Mouse (Mus musculus): ENCODE results near the gene Tbxa2r. TPM values are rescaled to one million over a fixed set of nuclear protein-coding genes. Genes with fewer than 3 reads are reported as not detected.

Tbxa2r gene
- total RNA-seq, 2 experiments from 2014 or later = 7.7 to 8.5 TPM

DNA sequence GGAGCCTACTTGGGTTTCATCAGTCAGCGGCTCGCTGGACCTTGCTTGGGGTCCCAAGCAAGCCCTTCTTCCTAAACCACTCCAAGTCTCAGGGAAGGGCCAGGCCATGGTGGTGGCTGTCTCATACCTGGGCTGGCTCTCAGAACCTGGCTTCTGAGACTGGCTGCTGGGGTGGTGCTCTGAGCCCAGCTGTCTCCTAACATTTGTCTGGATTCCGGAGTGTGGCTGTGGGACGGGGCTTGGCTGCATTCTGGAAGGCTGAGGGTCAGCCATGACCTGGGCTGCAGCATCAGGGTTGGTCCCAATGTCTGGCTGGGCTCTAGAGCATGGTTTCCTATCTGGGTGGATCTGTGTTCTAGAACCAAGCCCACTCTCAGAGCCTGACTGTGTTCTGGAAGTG, 8.0 kb downstream of the Tbxa2r start:
- intact Hi-C loops (cut with DNase I) = no loop called here
- DNase-seq = no peak

DNA sequence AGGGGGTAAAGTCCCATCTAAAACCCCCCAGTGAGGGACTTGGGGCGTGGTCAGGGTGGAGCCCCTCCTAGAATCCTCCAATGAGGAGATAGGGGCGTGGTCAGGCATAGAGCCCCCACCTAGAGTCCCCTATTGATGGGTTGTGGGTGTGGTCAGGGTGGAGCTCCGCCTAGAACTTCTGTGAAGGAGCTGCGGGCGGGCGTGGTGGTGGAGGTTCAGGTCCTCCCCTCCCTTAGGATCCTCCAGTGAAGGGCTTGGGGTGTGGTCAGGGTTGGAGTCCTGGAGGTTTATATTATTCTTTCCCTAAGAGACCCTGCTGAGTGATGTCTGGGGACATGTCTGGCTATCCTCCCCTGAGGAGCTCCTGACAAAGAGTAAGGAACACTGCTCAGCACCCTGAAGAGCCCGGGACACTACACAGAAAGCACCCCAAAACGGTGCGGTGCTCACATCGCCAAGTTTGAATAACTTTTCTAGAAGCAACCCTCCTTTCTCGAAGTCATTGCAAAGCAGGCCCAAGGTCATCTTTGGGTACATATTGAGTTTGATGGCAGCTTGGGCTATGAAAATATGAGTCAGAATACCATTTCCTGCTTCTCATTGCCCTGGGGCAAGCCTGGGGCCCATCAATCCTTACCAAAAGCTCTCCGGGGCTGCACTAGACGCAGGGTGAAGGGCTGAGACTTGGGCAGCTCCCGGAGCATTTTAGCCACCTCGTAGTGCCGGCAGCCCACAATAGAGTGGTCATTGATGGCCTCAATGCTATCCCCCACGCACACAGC, 12.2 kb downstream of the Tbxa2r start:
- no peak for DNase-seq
- intact Hi-C loops (cut with DNase I) = loop anchor here (2.0 kb wide), 1 partner anchor 14 kb away; no protein-coding TSS in a partner anchor

DNA sequence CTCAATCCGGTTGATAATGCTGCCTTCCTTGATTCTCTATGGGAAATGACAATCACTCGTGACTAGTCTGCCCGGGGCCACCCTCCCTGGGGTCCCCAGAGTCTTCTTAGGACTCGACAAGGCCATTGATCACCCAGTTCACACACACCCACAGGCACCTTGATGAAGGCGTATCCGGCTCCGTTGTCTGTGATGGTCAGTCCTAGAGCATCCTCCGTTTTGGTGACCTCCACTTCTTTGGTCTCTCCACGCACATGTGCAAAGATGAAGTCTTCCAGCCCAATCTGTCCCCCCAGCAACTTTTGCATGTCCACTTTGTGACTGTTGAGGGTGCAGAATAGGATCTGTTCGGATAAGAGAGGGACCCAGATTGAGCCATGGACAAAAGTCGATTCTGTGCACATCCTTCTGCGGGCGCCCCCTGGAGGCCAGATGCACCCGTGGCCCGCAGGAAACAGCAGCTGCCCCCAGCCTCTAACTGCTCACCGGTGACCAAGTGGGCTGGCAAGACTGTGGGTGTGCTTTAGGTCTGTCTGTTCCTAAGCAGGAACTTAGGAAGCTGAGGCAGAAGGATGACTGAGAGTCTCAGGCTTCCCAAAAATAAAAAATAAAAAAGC, 12.9 kb downstream of the Tbxa2r start:
- peak; percentile 73 to 89 for DNase-seq
- intact Hi-C loops (cut with DNase I) = loop anchor here (2.0 kb wide), 1 partner anchor 15 kb away; no protein-coding TSS in a partner anchor

DNA sequence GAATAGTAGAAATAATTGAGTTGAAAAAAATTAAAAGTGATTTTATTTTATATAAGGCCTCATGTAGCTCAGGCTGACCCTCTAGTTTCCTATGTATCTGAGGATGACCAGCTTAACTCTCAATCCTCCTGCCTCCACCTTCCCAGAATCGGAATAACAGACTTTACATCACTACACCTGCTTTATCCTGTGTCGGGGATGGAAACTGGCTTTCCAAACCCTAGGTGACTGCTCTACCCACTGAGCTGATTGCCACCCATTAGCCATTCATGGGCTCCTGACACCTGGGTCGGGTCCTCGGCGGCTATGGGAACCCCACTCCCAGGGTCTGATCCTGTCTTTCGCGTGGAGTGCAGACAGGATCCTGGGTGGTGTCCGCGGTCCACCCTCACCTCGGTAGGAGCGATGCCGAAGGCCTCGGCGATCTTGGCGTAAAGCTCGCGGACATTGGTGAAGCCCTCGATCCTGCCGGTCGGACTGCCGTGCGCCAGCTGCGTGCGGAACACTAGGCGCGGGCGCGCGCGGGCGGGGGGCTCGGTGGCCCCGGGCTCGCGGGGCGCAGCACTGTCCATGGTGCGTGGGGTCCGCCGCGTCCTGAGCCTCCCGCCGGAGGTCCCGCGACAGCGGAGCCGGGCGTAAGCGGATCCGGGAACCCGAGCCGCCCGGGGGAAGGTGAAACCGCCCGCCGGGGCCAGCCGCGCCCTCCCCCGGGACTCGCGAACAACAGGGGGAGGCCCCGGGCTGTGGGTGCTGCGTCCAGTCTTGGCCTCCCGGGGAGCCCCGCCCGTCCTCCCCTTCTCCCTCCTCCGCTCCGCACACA, 14.4 kb downstream of the Tbxa2r start, which contains the start of gene Gipc3:
Gipc3 (minus strand) TSS at position 581 of the 820 bp plus-strand sequence.
- no peak for DNase-seq

DNA sequence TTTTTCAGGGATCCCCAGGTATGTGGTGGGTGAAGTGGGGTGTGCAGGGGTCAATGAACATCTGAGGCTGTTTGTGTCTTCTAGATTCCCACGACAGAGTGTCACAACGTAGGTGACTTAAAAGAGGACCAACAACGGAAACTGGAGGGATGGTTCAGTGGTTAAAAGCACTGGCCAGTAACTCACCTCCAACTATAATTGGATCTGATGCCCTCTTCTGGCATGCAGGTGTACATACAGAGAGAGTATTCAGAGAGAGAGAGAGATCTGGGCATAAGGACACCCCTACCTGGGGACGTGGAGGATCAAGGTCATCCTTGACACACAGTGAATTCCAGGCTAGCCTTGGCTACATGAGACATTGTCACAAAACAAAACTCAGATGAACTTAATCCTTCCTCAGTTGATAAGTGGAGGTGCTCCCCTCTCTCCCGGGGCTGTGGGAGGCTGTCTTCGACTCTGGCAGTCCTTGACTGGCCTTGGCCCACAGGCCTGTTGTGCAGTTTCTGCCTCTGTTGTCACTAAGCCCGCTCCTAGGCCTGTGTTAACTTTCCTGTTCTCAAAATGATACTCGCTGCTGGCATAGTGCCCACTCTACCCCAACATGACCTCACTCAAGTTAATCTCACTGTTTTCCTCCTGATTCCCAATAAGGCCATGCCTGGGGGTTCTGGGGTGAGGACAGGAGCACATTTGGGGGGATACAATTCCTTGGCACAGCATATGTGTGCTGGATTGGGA, 16.1 kb downstream of the Tbxa2r start:
- DNase-seq = peak in 1 of 2 experiments; percentile 67
- intact Hi-C loops (cut with DNase I) = loop anchor here (2.0 kb wide), 1 partner anchor 56 kb away; no protein-coding TSS in a partner anchor

More for the DNA sequence above, 14.4 kb downstream of the Tbxa2r start, which contains the start of gene Gipc3:
- intact Hi-C loops (cut with DNase I) = no loop called here

DNA sequence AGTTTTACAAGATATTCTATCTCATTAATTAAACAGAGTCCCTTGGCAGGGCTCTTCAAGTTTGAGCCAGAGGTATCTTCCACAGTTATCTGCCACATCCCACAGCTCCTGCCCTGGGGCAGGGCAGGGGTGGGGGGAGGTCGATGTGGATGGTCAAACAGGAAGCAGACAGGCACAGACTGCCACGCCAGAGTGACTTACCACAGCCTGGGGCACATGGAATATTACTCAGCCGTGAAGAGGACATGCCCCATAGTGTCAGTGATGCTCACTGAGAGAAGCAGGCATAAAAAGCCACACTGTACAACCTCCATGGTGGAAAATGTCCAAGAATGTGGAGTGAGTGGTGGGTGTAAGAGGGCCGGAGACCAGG, 16.6 kb downstream of the Tbxa2r start:
- no peak for DNase-seq
- intact Hi-C loops (cut with DNase I) = loop anchor here (2.0 kb wide), 1 partner anchor 56 kb away; no protein-coding TSS in a partner anchor

DNA sequence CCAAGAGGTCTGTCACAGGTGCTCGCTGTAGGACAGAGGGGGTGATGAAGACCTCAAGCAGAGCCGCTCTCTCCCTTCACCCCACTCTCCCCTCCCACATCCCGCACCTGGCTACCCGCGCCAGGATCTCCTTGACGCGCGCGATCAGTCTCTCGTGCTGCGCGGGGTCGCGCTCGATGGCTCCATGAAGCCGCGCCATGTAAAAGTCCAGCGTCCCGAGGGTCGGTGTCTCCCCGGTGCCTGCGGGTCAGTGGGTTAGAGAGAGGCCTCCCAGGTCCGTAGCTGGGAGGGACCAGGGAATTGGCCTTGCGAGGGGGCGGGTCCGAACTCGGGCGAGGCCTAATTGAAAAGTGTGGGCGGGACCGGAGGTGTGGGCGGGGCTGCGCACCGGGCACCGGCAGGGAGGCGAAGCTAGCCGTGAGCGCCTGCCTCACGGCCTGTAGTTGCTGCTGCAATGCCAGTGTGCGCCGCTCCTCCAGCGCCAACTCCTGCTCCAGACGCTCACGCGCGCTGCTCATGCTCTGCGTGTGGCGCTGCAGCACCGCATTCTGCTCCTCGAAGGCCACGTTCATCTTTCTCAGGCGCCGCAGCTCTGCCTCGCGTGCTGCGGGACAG, 18.0 kb downstream of the Tbxa2r start:
- intact Hi-C loops (cut with DNase I) = no loop called here
- DNase-seq = no peak

DNA sequence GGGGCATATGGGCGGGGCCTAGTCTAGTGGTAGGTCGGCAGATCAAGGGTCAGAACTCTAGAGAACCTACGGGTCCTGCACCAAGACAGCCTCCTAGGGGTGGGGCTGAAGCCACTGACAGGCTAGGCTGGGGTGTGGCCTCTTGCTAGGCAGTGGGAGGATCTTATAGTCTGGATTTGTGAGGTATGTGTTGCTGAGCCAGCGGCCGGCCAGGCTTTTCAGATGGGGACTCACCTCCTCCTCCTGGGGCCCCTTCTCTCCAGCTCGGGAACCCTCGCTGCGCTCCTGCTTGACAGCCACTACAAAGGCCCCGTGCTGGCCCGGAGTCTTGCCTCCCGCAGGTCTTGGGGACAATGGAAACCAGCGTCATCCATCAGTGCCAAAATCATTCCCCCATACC, 20.6 kb downstream of the Tbxa2r start:
- intact Hi-C loops (cut with DNase I) = no loop called here
- peak; percentile 54 to 61 for DNase-seq

DNA sequence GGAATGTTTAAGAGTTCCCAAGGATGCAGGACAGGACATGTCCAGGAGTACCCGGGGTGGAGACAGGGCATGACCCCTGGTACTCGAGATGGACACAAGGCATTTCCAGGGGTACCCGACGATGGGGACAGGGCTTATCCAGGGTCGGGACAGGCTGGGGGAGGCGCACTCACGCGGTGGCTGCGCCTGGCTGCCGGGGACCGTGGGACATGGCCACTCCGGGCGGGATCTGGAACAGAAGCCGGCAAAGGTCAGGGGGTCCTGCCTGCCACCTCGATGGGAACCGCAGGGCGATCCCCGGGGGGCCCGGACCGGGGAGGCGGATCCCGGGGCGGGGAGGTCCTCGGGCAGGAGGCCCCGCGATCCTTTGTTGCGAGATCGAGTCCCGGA, 21.4 kb downstream of the Tbxa2r start:
- intact Hi-C loops (cut with DNase I) = no loop called here
- DNase-seq = no peak

DNA sequence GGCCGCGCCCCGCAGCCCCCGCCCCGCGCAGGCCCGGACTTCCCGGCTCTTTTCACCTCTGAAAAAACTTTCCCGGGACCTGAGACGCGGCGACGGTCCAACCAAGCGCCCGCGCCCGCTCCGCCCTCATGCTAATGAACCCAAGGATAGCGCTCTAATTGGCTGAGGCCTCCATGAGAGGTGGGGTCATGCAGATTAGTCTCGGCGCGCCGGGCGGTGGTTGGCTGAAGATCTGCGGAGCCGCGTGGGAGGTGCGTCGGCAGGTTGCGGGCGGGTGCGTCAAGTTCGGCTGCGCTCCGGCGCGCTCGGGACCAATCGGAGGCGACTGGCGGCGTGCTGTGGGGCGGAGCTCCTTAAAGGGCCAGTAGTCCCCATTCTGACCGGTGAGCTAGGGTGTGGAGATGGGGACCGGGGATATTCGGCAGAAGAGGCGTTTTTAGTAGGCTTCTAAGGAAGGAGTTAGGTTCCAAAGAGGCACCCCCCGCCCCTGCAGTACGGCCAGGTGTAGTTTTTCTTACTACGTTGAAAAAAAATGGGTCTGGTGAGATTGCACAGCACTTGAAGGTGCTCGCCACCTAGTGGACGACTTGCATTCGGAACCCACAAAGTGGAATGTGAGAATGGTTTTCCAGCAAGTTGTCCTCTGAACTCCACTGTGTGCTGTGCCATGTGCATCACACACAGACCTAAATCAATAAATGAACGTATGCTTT, 22.0 kb downstream of the Tbxa2r start, which contains the start of gene Hmg20b:
Hmg20b (minus strand) TSS at position 130 of the 713 bp plus-strand sequence.
- peak; percentile 99 to 100 for DNase-seq
- intact Hi-C loops (cut with DNase I) = no loop called here

DNA sequence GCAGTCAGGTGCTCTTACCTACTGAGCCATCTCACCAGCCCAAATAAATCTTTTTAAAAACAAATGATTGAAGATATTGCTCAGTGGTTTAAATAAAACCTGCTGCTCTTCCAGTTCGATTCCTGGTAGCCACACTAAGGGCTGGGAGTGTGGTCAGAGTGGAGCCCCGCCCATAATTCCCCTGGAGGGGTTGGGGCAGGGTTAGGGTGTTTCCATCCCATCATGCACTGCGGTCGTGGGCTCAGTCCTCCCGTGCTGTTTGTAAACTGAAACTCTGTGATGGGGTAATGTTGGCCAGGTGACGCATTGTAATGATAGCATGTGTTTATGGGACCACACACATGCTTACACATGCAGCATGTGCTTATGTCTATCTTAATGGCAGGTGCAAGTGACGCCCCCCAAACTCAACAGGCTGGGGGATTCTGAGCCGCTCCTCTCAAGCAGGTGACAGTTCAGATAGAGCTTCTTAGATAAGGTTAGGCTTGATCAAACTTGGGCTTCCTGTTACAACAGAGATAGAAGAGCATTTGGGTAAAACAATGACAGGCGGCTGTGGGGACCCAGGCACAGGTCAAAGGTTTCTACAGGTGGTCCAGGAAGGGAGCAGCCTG, 23.3 kb downstream of the Tbxa2r start:
- DNase-seq = no peak

DNA sequence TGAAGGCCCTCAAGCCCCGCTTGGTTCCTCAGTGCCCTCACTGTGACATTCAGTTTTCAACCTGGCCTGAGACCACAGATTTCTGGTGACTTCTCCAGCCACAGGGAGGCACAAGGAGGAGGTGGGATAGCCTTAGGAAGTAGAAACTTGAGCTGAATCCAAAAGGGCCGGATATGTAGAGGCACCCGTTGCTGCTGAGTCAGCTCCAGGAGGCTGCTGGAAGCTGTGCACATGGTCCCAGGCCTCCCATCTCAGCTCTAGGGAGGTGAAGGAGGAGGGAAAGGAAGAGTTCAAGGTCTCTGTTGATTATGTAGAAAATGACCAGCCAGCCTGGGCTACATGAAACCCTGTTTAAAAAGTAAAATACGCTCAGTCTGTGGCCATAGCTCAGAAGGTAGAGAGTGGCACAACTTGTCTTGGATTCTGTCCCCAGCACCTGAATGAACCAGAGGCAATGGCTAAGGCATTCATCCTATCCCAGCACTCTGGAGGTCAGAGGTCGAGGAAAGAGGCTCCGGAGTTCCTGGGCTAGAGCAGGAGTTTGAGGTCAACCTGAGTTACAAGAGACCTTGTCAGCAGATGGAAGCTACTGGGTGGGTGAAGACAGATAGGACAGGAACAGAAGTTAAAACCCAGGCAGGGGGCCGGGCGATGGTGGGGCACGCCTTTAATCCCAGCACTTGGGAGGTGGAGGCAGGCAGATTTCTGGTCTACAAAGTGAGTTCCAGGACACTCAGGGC, 26.4 kb downstream of the Tbxa2r start:
- intact Hi-C loops (cut with DNase I) = no loop called here
- DNase-seq = no peak

More for the DNA sequence above, 23.3 kb downstream of the Tbxa2r start:
- intact Hi-C loops (cut with DNase I) = no loop called here

DNA sequence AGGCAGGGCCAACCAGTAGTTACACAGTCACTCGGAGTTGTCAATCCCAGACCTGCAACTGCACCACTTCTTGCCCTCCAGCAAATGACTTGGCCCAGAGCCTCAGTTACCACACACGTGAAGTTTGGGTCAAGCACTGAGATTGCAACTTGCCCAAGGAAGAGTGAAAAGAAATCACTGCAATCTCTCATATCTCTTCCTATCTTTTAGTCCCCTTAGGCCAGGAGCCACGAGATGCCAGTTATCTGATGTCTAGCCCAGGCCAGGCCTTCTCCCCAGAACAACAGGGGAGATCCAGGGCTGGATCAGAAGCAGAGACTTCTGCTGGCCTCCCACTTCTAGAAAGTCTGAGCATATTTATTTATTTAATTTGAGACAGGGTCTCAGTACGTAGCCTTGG, 27.0 kb downstream of the Tbxa2r start:
- DNase-seq = no peak
- intact Hi-C loops (cut with DNase I) = no loop called here

DNA sequence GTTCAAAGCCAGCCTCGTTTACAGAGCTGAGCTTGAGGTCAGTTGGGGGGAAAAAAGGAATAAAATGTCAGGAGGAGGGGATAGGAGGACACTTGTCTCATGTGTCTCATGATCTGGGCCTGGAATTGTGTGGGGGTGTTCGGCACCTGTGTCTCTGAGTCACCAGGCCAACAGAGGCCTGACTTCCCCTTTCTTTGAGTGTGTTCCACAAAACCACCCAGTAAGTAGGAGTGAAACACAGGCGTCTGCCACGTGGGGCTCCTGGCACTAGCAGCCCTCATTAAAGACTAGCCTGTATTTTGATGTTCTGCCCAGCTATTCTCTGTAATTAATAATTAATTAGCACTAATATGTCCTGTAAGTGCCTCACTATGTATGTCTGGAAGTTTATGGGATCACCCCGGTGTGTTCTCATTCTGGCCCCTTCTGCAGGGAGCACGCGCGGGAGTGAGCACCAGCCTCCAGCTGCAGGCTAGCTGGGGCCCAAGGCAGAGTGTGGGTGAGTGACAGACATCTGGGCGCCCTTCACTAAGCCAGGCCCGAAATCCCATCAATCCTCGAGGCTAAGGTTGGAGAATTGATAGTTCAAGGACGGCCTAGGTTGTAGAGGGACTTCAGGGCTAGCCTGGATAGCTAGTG, 27.9 kb downstream of the Tbxa2r start:
- no peak for DNase-seq
- intact Hi-C loops (cut with DNase I) = no loop called here

DNA sequence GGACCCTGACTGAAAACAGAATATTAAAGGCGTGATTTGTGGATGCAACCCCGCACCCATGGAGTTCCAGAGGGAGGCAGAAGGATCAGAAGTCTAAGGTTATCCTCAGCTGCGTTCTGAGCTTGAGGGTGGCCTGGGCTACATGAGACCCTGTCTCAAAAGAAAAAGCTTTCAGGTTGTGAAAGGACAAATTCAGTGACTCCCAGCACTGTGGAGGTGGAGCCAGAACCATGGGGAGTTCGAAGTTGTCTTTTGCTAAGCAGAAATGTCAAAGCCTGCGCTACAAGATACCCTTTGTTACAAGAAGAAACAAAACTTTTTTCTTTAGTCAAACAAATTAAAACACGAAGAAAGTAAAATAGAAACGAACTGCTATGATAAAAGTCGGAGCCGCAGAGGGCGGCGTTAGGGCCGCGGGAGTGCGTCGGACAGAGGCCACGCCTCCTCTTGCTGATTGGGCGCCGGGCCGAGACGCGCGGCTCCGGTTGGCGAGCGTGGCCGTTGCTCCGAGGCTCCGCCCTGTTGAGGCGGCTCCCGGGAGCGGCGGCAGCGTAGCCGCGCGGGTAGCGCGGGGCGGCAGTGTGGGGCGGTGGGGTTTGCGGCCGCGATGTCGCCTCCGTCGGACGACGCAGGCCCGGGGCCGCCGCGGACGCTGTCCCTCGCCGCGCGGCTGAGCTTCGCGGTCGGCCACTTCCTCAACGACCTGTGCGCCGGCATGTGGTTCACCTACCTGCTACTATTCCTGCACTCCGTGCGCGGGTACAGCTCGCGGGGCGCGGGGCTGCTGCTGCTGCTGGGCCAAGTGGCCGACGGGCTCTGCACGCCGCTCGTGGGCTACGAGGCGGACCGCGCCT, 28.7 kb downstream of the Tbxa2r start, which contains the start of gene Mfsd12:
Mfsd12 (plus strand) TSS at position 501 of the 854 bp plus-strand sequence.
- DNase-seq = peak; percentile 95
- intact Hi-C loops (cut with DNase I) = no loop called here

DNA sequence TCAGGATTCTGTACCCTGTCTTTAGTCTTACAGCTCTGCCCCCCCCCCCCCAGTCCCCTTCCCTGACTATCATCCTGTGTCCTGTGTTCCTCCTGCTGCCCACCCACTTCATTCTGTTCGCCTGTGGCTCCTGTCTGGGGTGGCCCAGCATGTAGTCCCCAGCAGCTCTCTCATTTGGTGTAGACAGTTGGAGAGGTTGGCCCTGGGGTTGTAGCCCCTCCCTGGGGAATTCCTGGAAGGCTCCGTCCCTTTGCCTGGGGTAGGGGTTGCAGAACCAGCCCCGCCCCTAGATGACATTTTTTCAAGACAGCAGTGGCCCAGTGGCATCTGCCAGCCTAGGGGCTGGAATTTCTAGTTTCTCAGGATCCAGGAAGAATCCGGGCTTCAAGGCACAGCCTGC, 29.7 kb downstream of the Tbxa2r start:
- DNase-seq = no peak
- intact Hi-C loops (cut with DNase I) = loop anchor here (2.0 kb wide), 1 partner anchor 19 kb away; no protein-coding TSS in a partner anchor

Data from heart, postnatal 10 days (tissue).